Mouse (Mus musculus): ENCODE data around the gene Tekt4.
A peak's percentile ranks its signal among the peaks of the same experiment; 100 is the strongest.

DNA sequence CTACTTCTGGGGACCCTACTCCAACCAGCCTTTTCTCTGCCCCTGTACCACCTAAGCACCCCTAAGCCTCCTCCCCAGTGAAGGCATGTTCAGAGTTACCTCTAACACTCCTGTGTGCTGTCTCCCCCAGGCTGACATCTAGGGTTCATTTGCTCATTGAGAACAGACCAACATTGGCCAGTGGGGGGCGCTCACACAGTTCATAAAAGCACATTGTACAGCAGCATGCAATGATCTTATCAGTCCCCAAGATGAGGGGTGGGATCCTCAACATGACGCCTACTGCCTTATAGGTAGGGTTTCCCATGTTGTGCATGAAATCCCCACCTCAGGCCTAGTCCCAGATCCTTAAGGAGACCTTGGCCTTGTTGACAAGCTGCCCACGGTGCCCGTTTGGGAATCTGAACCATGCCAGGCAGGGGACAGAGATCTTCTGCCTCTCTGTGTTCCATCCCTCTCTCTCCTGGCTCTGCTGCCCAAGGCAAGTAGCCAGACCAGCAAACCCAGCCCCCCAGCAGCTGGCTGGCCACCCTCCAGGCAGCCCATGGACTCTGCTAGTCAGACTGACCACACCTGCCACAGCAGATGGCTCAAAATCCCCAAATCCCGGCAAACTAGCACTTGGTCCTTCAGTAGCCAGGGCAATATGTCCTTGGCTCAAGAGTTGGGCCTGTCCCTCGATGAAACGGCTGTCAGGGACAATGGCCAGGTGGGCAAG lies 54.6 kb downstream of the Tekt4 start:
- no peak for TF ChIP-seq POLR2A (IDR thresholded peaks at IDR 0.05; ENCODE audit: control insufficient read depth, low read depth, low read length)
- TF ChIP-seq CTCF (IDR thresholded peaks at IDR 0.05; ENCODE audit: control insufficient read depth, insufficient read depth, insufficient replicate concordance, low read depth, low read length), result peak; percentile 32; the same call in 1 of the 2 replicates

Data from testis, adult 2 months (tissue).